Mouse (Mus musculus) CH12.LX (cell line): ENCODE results near the gene Plac9a. TPM values are rescaled to one million over a fixed set of nuclear protein-coding genes. Genes with fewer than 3 reads are reported as not detected.
A peak's percentile ranks its signal among the peaks of the same experiment; 100 is the strongest.

Experiments
- DNase-seq: peaks from one replicate; pipeline ENCODE4 v3.0.0-alpha.2; 2013; ENCODE audit errors: extremely low read depth
- H3K27ac ChIP-seq: 2 replicates; pipeline ENCODE4 v1.5.1; 2012; ENCODE audit warnings: low read depth, mild to moderate bottlenecking, control low read depth, moderate library complexity; ENCODE audit not compliant: insufficient read depth
- H3K27me3 ChIP-seq: replicated peaks from 2 replicates; pipeline ENCODE3; 2012; ENCODE audit warnings: inconsistent platforms
- H3K36me3 ChIP-seq, 2 experiments: replicated peaks in 1 of 2; 2 replicates each; pipeline versions ENCODE3 to v1.6.1; 2012; ENCODE audit warnings: inconsistent platforms in 1 of 2, low read length in 1 of 2, mild to moderate bottlenecking in 1 of 2, mixed read lengths in 1 of 2, moderate library complexity in 1 of 2; ENCODE audit not compliant: control insufficient read depth in 1 of 2, insufficient read depth in 1 of 2
- H3K4me1 ChIP-seq, 2 experiments: 2 replicates each; pipeline ENCODE4 v1.6.1; 2012; ENCODE audit warnings: inconsistent platforms in 1 of 2, moderate library complexity in 1 of 2; ENCODE audit not compliant: insufficient read depth in 2 of 2, control insufficient read depth in 1 of 2
- H3K4me2 ChIP-seq: 2 replicates; pipeline ENCODE4 v1.6.1; 2012; ENCODE audit warnings: low read depth, mild to moderate bottlenecking, control low read depth; ENCODE audit not compliant: poor library complexity, insufficient read depth, severe bottlenecking
- H3K4me3 ChIP-seq, 3 experiments: fragments of 150-350 bp in 1 of 3; sonication (generic) in 1 of 3; replicated peaks in 1 of 3; 2 replicates each; pipeline versions ENCODE3 to v1.5.1; 2011 to 2012; ENCODE audit warnings: low read depth in 2 of 3, low read length in 2 of 3, mild to moderate bottlenecking in 2 of 3, moderate library complexity in 2 of 3, control low read depth in 1 of 3, improper control_type of control experiment in 1 of 3, inconsistent platforms in 1 of 3, mixed read lengths in 1 of 3; ENCODE audit not compliant: poor library complexity in 1 of 3
- H3K79me2 ChIP-seq: replicated peaks from 2 replicates; pipeline ENCODE4 v1.6.1; 2012; ENCODE audit warnings: mild to moderate bottlenecking, moderate library complexity; ENCODE audit not compliant: control insufficient read depth, poor library complexity, insufficient read depth, severe bottlenecking; ENCODE audit errors: extremely low read depth
- H3K9ac ChIP-seq: 2 replicates; pipeline ENCODE4 v1.6.1; 2012; ENCODE audit warnings: low read depth, mild to moderate bottlenecking, control low read depth, moderate library complexity; ENCODE audit not compliant: insufficient read depth
- H3K9me3 ChIP-seq: replicated peaks from 2 replicates; pipeline ENCODE3; 2012; ENCODE audit warnings: low read length, inconsistent platforms, mixed read lengths
- BHLHE40 ChIP-seq: IDR thresholded peaks from 2 replicates; pipeline ENCODE4 v1.6.1; 2011; ENCODE audit warnings: mild to moderate bottlenecking, low read depth, low read length, improper control_type of control experiment
- CHD2 ChIP-seq: IDR thresholded peaks from 2 replicates; pipeline ENCODE4 v1.6.1; 2011; ENCODE audit warnings: low read length, improper control_type of control experiment
- CTCF ChIP-seq, 2 experiments: IDR thresholded peaks in 1 of 2; conservative IDR thresholded peaks in 1 of 2; 2 replicates each; pipeline ENCODE4 v1.5.1; 2011 to 2012; ENCODE audit warnings: low read depth in 2 of 2, low read length in 2 of 2, improper control_type of control experiment in 1 of 2, inconsistent platforms in 1 of 2, mild to moderate bottlenecking in 1 of 2, moderate library complexity in 1 of 2
- ETS1 ChIP-seq: conservative IDR thresholded peaks from 2 replicates; pipeline ENCODE4 v1.6.1; 2012; ENCODE audit warnings: low read depth, mild to moderate bottlenecking, inconsistent platforms, low read length, improper control_type of control experiment, moderate library complexity
- GABPA ChIP-seq: IDR thresholded peaks from 2 replicates; pipeline ENCODE4 v1.6.1; 2012; ENCODE audit warnings: low read depth, low read length, improper control_type of control experiment, inconsistent platforms; ENCODE audit not compliant: insufficient replicate concordance
- HCFC1 ChIP-seq: IDR thresholded peaks from 2 replicates; pipeline ENCODE4 v1.6.1; 2012; ENCODE audit warnings: low read depth, mild to moderate bottlenecking, inconsistent platforms, low read length, improper control_type of control experiment
- IRF4 ChIP-seq: IDR thresholded peaks from 2 replicates; pipeline ENCODE4 v1.6.1; 2014; ENCODE audit warnings: low read depth, mild to moderate bottlenecking, inconsistent platforms, low read length, improper control_type of control experiment
- JUN ChIP-seq: IDR thresholded peaks from 2 replicates; pipeline ENCODE4 v1.6.1; 2011; ENCODE audit warnings: low read depth, mild to moderate bottlenecking, low read length, improper control_type of control experiment, moderate library complexity; ENCODE audit not compliant: insufficient read depth
- MAX ChIP-seq: IDR thresholded peaks from 2 replicates; pipeline ENCODE4 v1.6.1; 2011; ENCODE audit warnings: low read length, improper control_type of control experiment
- MAZ ChIP-seq: IDR thresholded peaks from 2 replicates; pipeline ENCODE4 v1.6.1; 2012; ENCODE audit warnings: low read depth, mild to moderate bottlenecking, inconsistent platforms, low read length, improper control_type of control experiment, moderate library complexity
- MXI1 ChIP-seq: IDR thresholded peaks from 2 replicates; pipeline ENCODE4 v1.6.1; 2011; ENCODE audit warnings: mild to moderate bottlenecking, low read depth, low read length, improper control_type of control experiment
- MYC ChIP-seq: IDR thresholded peaks from 2 replicates; pipeline ENCODE4 v1.6.1; 2011; ENCODE audit warnings: low read depth, mild to moderate bottlenecking, improper control_type of control experiment, low read length
- USF1 ChIP-seq: IDR thresholded peaks from 2 replicates; pipeline ENCODE4 v1.6.1; 2014; ENCODE audit warnings: low read depth, mild to moderate bottlenecking, inconsistent platforms, low read length, improper control_type of control experiment
- ZNF384 ChIP-seq: IDR thresholded peaks from 2 replicates; pipeline ENCODE4 v1.6.1; 2012; ENCODE audit warnings: low read depth, low read length, improper control_type of control experiment, inconsistent platforms
- dilution Hi-C: fragments of 300-500 bp; cut with MboI; formaldehyde crosslinking; loops from 2 replicates; pipeline ENCODE4 v1.14.3; 2020; ENCODE audit warnings: low sequenced_read_pairs; ENCODE audit not compliant: extremely low pct_unique_long_range_greater_than_20kb, extremely low pct_ligation_motif_present
- in situ Hi-C: fragments of 300-500 bp; cut with MboI; formaldehyde crosslinking; loops from 3 replicates; pipeline ENCODE4 v1.14.3; 2019; ENCODE audit warnings: low sequenced_read_pairs, low pct_ligation_motif_present, low pct_unique_long_range_greater_than_20kb, mixed read lengths
- polyA plus RNA-seq: library from polyadenylated mRNA; unstranded; fragments of >175 nt; gene quantifications from 2 replicates; pipeline ENCODE4 v1.2.1, GENCODE M21; 2012; ENCODE audit warnings: low read depth; ENCODE audit not compliant: insufficient read length
- total RNA-seq, 2 experiments: library from RNA; depleted of rRNA; stranded (reverse); fragments of 300-350 nt in 1 of 2; fragments of >200 nt in 1 of 2; gene quantifications; 2 replicates each; pipeline ENCODE4 v1.2.3; 2012 to 2014

The Plac9a gene
- total and polyA plus RNA-seq, 3 experiments = not detected

GRCm38 (mm10) chr14:25857940-25858339, 45.0 kb downstream of the Plac9a start:
- H3K79me2 ChIP-seq = no peaks in the 10 kb centered on the region
- H3K4me2 ChIP-seq = peak overlapping the region; percentile 55
- no peak overlapping the region for H3K27ac ChIP-seq
- in situ Hi-C loops (no loop called here), dilution Hi-C loops (no loop called here)
- H3K9ac ChIP-seq = no peak overlapping the region
- H3K4me3 ChIP-seq = no peak overlapping the region
- H3K4me1 ChIP-seq = peaks cover 30 to 50% of the 10 kb centered on the region in 2 experiments
- H3K27me3 ChIP-seq = no peaks in the 10 kb centered on the region
- no peaks in the 10 kb centered on the region for H3K9me3 ChIP-seq
- DNase-seq = no peak
- peaks cover 0 to 2% of the 10 kb centered on the region in 2 experiments for H3K36me3 ChIP-seq
- TF ChIP-seq MXI1 (peak; percentile 29; the same call in 1 of the 2 replicates), BHLHE40 (peak; percentile 73), MYC (peak; percentile 35; the same call in 1 of the 2 replicates), USF1 (peak; percentile 55), ETS1 (peak; percentile 51), CHD2 (no peak), MAX (peak; percentile 59; the same call in 1 of the 2 replicates), IRF4 (peak; percentile 52; the same call in 1 of the 2 replicates), MAZ (no peak), JUN (no peak)
- TF ChIP-seq, all 38 proteins: peak for 7

GRCm38 (mm10) chr14:25857168-25857621, 45.7 kb downstream of the Plac9a start:
- Histone ChIP-seq H3K9me3 (no peaks in the 10 kb centered on the region), H3K79me2 (no peaks in the 10 kb centered on the region), H3K4me1 (peaks cover 30 to 50% of the 10 kb centered on the region in 2 experiments), H3K9ac (no peak overlapping the region), H3K36me3 (no peaks in the 10 kb centered on the region), H3K27ac (no peak overlapping the region), H3K4me2 (peak overlapping the region; percentile 55), H3K27me3 (no peaks in the 10 kb centered on the region), H3K4me3 (no peak overlapping the region)
- dilution Hi-C loops = no loop called here
- in situ Hi-C loops = no loop called here
- TF ChIP-seq BHLHE40 (peak; percentile 24; the same call in 1 of the 2 replicates), HCFC1 (no peak), CTCF (conservative IDR thresholded peaks at IDR 0.05 in 1 of 2, IDR thresholded peaks at IDR 0.05 in 1 of 2; ENCODE audit: low read depth in 2 of 2, low read length in 2 of 2) (no peak), GABPA (no peak), JUN (no peak), ZNF384 (no peak)
- no peak for DNase-seq
